Mouse (Mus musculus) heart, embryonic 14.5 days (tissue): Measurements from ENCODE around the gene Mark4. TPM values are rescaled to one million over a fixed set of nuclear protein-coding genes. Genes with fewer than 3 reads are reported as not detected.

Experiments
- ATAC-seq: fragments of 200-750 bp; cut with Nextera tagmentation; 2 replicates; pipeline ENCODE4 v1.8.0; 2017; ENCODE audit warnings: low read depth, moderate TSS enrichment; ENCODE audit not compliant: insufficient number of reproducible peaks, insufficient read depth, low FRiP score
- H3K27ac ChIP-seq, 2 experiments: fragments of 200-500 bp in 1 of 2; fragments of 300-500 bp in 1 of 2; sonication (generic) in 1 of 2; replicated peaks in 1 of 2; 2 replicates each; pipeline ENCODE4 v1.5.1; 2012 to 2014; ENCODE audit warnings: low read depth in 2 of 2, low read length in 2 of 2, control low read depth in 1 of 2, mild to moderate bottlenecking in 1 of 2, mixed read lengths in 1 of 2; ENCODE audit not compliant: control insufficient read depth in 1 of 2, insufficient read depth in 1 of 2
- H3K27me3 ChIP-seq: fragments of 300-500 bp; sonication (generic); 2 replicates; pipeline ENCODE4 v1.6.1; 2014; ENCODE audit warnings: mild to moderate bottlenecking, low read length, control low read depth; ENCODE audit not compliant: control insufficient read depth, insufficient read depth
- H3K36me3 ChIP-seq: fragments of 300-500 bp; sonication (generic); 2 replicates; pipeline ENCODE4 v1.6.1; 2014; ENCODE audit warnings: mild to moderate bottlenecking, control low read depth, low read length, mixed read lengths; ENCODE audit not compliant: control insufficient read depth, insufficient read depth
- H3K4me1 ChIP-seq, 2 experiments: fragments of 200-500 bp in 1 of 2; fragments of 300-500 bp in 1 of 2; sonication (generic) in 1 of 2; 2 replicates each; pipeline ENCODE4 v1.6.1; 2012 to 2014; ENCODE audit warnings: low read length in 2 of 2, control low read depth in 1 of 2, mixed read lengths in 1 of 2; ENCODE audit not compliant: control insufficient read depth in 2 of 2, insufficient read depth in 2 of 2
- H3K4me2 ChIP-seq: fragments of 300-500 bp; sonication (generic); 2 replicates; pipeline ENCODE4 v1.6.1; 2014; ENCODE audit warnings: mild to moderate bottlenecking, low read length
- H3K4me3 ChIP-seq, 2 experiments: fragments of 200-500 bp in 1 of 2; fragments of 300-500 bp in 1 of 2; sonication (generic) in 1 of 2; 2 replicates each; pipeline ENCODE4 v1.5.1; 2012 to 2014; ENCODE audit warnings: low read length in 2 of 2, mild to moderate bottlenecking in 2 of 2, control low read depth in 1 of 2, low read depth in 1 of 2, moderate library complexity in 1 of 2; ENCODE audit not compliant: control insufficient read depth in 1 of 2, insufficient read depth in 1 of 2
- H3K9ac ChIP-seq: fragments of 300-500 bp; sonication (generic); 2 replicates; pipeline ENCODE4 v1.6.1; 2014; ENCODE audit warnings: mild to moderate bottlenecking, low read length
- H3K9me3 ChIP-seq: fragments of 300-500 bp; sonication (generic); 2 replicates; pipeline ENCODE4 v1.6.1; 2016; ENCODE audit warnings: low read length, control low read depth; ENCODE audit not compliant: control insufficient read depth
- WGBS: fragments of 180-500 bp; shearing (Covaris S2); extraction: QIAGEN DNeasy Blood & Tissue Kit; methylation state at CpG from one replicate; pipeline ENCODE4 v1.1.7; 2014; 5-methylcytosine and 5-hydroxymethylcytosine counted together
- polyA plus RNA-seq: library from polyadenylated mRNA; unstranded; fragments of >200 nt; fragmentation: Nextera tagmentation; extraction: Ambion mirVana; gene quantifications from 2 replicates; pipeline ENCODE4 v1.2.1, GENCODE M21; 2014

Mark4 gene
- polyA plus RNA-seq, 1 experiment from 2014 or later, result 10.5 TPM

DNA sequence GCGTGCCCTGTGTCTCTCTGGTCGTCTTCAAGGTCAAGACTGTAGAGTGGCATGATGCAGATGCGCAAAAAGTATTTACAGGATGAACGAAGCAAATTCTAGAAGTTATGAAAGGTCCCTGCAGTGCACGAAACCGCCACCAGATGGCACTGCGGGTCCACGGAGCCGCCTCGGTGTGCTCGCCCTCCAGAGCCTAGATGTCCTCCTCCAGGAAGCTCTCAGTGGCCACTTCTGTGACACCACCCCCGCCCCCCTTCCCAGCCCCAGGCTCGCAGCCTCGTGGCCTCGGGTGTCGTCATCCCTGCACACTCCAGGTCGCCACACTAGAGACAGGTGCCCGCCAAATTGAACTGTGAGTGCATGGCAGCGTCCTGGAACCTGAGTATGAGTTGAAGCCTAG, 53.2 kb downstream of the Mark4 start:
- Histone ChIP-seq H3K4me3 (no peak overlapping the region), H3K9me3 (peaks cover 5% of the 10 kb centered on the region; the same call in 1 of the 2 replicates), H3K27me3 (peaks cover 35% of the 10 kb centered on the region), H3K4me2 (peak overlapping the region; percentile 44), H3K36me3 (no peaks in the 10 kb centered on the region), H3K4me1 (peaks cover 10 to 13% of the 10 kb centered on the region in 2 experiments), H3K9ac (no peak overlapping the region), H3K27ac (no peak overlapping the region)
- WGBS, result 4% methylated on average over 19 of the region's 19 CpGs
- ATAC-seq, result no peak

DNA sequence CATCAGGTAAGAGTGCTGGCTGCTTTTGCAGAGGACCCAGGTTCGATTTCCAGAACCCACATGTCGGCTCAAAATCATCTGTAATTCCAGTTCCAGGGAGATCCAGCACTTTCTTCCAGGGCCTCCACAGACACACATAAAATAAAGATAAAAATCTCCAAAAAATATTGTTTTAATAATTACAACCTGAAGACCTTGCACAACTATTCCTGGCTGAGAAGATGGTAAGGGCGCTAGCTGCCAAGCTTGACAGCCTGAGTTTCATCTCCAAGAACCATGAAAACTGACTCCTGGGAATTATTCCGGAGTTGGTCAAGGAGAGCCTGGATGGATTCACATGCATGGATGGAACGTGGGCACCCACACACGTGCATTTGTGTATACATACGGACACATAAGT, 54.1 kb downstream of the Mark4 start, which contains the start of gene Ckm:
Gene Ckm (plus strand): TSS at position 301 of the 400 bp plus-strand sequence.
- peak within 1 kb of the TSS; percentile 96 for H3K4me2 ChIP-seq
- H3K9ac ChIP-seq, result peak within 1 kb of the TSS; percentile 69
- H3K27ac ChIP-seq, result no peak within 1 kb of the TSS
- peaks cover 5% of the 10 kb centered on the region; the same call in 1 of the 2 replicates for H3K9me3 ChIP-seq
- 47% methylated on average over 7 of the region's 7 CpGs for WGBS
- no peak for ATAC-seq
- peaks cover 39% of the 10 kb centered on the region for H3K27me3 ChIP-seq
- H3K36me3 ChIP-seq, result no peaks in the 10 kb centered on the region
- peaks cover 4 to 11% of the 10 kb centered on the region in 2 experiments for H3K4me1 ChIP-seq
- peak within 1 kb of the TSS; percentile 57 to 59 for H3K4me3 ChIP-seq

DNA sequence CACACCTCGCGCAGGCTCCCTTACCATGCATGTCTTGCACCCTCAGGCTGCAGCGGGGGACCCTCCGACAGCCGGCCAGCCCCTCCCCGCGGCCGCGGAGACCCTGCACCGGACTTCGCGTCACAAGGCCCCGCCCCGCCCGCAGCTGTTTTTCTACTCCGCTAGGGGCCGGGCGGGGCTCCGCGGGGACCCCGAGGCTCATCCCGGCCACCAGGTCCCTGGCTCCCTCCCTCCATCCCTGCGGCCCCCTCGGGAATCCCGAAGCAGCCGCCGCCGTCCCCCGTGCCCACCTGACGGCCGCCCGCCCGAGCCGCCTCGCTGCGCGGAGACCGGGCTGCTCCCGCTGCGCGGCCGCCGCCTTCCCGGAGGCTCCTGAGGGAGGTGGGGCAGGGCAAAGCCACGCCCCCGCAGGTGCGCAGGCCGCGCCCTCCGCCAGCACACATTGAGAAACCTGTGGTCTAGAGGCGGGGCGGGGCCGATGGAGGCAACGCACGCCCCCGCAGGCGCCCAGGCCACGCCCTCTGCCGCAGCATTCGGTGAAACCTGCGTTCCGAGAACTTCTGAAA, 54.8 kb downstream of the Mark4 start, which contains the start of gene Klc3:
Gene Klc3 (minus strand): TSS at position 374 of the 566 bp plus-strand sequence.
- Histone ChIP-seq H3K27me3 (peaks cover 39% of the 10 kb centered on the region), H3K9ac (peak within 1 kb of the TSS; percentile 69), H3K4me2 (peak within 1 kb of the TSS; percentile 96), H3K4me1 (peaks cover 0 to 7% of the 10 kb centered on the region in 2 experiments; a peak in 3 of 4 replicates), H3K4me3 (peak within 1 kb of the TSS; percentile 57 to 59), H3K27ac (no peak within 1 kb of the TSS), H3K9me3 (peaks cover 5% of the 10 kb centered on the region; the same call in 1 of the 2 replicates), H3K36me3 (no peaks in the 10 kb centered on the region)
- peak; percentile 54 for ATAC-seq
- under 1% methylated on average over 60 of the region's 62 CpGs for WGBS

DNA sequence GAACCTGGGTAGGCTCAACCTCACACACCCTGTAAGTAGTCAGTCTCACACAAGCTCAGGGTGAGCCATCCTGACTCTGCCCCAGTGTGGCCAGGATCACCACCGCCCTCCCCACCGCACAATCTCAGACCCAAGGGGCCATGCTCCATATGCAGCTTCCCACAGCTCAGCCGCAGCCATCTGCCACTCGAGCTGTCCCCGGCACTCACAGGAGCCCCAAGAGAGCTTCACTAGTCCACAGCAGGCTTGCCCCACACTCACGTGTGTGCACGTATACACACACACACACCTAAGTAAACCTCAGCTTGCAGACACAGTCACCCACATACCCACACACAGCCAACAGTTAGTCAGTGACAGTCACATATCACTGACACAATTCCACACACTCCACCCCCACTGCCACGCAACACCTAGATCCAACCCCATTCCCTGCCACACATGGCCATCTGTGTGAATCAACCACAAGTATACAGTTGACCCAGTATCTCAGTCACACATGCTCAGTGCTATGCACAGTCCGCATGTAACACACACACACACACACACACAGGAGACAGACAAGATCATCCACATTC, 56.0 kb downstream of the Mark4 start:
- Histone ChIP-seq H3K27ac (no peak overlapping the region), H3K4me3 (no peak overlapping the region), H3K4me2 (no peak overlapping the region), H3K9me3 (peaks cover 5% of the 10 kb centered on the region; the same call in 1 of the 2 replicates), H3K27me3 (peaks cover 39% of the 10 kb centered on the region), H3K9ac (no peak overlapping the region), H3K36me3 (no peaks in the 10 kb centered on the region), H3K4me1 (peaks cover 0 to 7% of the 10 kb centered on the region in 2 experiments; a peak in 3 of 4 replicates)
- ATAC-seq, result no peak
- 78% methylated on average over 9 of the region's 9 CpGs for WGBS

DNA sequence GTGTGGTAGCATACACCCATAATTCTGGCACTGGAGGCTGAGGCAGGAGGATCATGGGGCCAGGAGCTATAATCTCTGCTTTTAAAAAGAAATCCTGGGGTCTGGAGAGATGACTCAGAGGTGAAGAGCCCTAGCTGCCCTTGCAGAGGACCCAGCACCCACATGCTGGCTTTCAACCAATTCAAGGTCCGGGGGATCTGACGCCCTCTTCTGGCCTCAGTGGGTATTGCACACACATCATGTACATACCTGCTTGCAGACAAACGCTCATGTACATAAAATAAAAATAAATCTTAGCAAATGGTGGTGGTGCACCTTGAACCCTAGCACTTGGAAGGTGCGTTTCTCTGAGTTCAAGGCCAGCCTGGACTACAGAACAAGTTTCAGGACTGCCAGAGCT, 57.7 kb downstream of the Mark4 start:
- peaks cover 5% of the 10 kb centered on the region; the same call in 1 of the 2 replicates for H3K9me3 ChIP-seq
- no peaks in the 10 kb centered on the region for H3K36me3 ChIP-seq
- peaks cover 0 to 7% of the 10 kb centered on the region in 2 experiments; a peak in 3 of 4 replicates for H3K4me1 ChIP-seq
- no peak overlapping the region for H3K9ac ChIP-seq
- H3K4me2 ChIP-seq, result no peak overlapping the region
- no peak overlapping the region for H3K4me3 ChIP-seq
- H3K27ac ChIP-seq, result no peak overlapping the region
- no peak for ATAC-seq
- 79% methylated on average over 4 of the region's 4 CpGs for WGBS
- peaks cover 39% of the 10 kb centered on the region for H3K27me3 ChIP-seq

DNA sequence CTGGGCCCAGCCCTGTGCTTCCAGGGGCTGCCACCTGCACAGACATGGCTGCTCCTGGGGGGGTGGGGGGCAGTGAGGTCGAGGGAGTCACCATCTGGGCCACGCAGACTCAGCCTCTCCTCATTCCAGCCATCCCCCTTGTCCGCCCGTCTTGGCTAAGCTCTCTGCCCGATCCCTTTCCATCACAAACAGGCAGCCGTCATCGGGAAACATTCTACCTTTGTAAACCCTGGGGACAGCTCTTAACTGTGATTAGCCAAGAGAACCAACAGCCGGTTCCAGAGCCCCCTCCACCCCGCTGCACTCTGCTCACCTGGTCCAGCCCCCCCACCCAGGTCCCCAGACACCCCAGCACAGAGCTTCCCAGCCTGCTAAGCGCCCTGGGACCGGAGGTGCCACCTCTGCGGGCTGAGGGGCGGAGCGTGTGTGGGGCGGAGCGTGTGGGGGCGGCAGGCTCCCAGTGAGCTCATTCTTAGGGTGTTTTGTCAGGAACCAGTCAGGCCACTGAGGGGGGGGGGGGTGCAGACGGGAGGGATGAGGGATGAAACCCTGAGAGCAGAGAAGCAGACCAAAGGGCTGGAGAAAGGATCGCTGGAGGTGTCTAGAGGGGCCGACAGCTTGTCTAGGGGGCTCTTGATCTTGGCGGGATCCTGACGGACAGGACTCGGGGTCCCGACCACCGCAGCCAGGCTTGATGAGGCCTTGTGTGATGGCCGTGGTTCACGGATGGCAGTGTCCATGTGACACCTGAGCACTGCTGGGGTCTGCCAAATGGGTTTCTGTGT, 58.9 kb downstream of the Mark4 start:
- no peak overlapping the region for H3K27ac ChIP-seq
- peaks cover 34% of the 10 kb centered on the region for H3K27me3 ChIP-seq
- H3K9ac ChIP-seq, result peak overlapping the region; percentile 67
- no peak for ATAC-seq
- WGBS, result 2% methylated on average over 26 of the region's 27 CpGs
- peaks cover 12% of the 10 kb centered on the region for H3K36me3 ChIP-seq
- peaks cover 5% of the 10 kb centered on the region; the same call in 1 of the 2 replicates for H3K9me3 ChIP-seq
- peak overlapping the region; percentile 73 for H3K4me2 ChIP-seq
- peaks cover 0 to 4% of the 10 kb centered on the region in 2 experiments; a peak in 2 of 4 replicates for H3K4me1 ChIP-seq
- peak overlapping the region; percentile 28 to 43 for H3K4me3 ChIP-seq

DNA sequence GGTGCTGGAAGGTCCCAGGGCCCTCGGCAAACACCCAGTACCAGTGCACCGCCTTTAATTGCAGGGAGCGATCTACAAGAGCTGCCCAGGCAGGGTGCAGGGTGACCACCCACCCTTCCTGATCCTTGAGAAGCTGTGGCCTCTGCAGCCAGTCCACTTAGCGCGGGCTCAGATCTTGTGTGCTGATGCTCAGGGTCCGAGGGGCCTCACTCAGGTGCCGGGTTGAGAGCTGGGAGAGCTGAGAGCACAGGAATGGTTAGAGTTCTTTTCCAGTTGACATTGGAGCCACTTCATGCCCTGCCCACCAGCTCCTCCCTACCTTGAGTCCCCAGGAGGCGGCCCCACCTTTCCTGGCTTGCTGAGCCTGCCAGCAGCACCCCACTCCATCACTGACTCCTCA, 64.1 kb downstream of the Mark4 start:
- no peaks in the 10 kb centered on the region for H3K9me3 ChIP-seq
- peaks cover 62% of the 10 kb centered on the region for H3K36me3 ChIP-seq
- no peak overlapping the region for H3K4me2 ChIP-seq
- no peak for ATAC-seq
- no peak overlapping the region for H3K4me3 ChIP-seq
- H3K4me1 ChIP-seq, result no peaks in the 10 kb centered on the region; a peak in 1 of 4 replicates
- no peak overlapping the region for H3K9ac ChIP-seq
- no peaks in the 10 kb centered on the region for H3K27me3 ChIP-seq
- 78% methylated on average over 8 of the region's 8 CpGs for WGBS
- H3K27ac ChIP-seq, result no peak overlapping the region
